Mouse (Mus musculus): Measurements from ENCODE around the gene Vmn2r60.
"Not testable (repeated sequence)": the region's sequence is repeated elsewhere in the genome, so short reads cannot be mapped to it uniquely, and the experiment has no call there.

Gene Vmn2r60

GRCm38 (mm10) chr7:42107470-42107869 is at the start of gene Vmn2r60:
TSS of gene Vmn2r60 (plus strand) at chr7:42107770.
- no peak for DNase-seq

DNA sequence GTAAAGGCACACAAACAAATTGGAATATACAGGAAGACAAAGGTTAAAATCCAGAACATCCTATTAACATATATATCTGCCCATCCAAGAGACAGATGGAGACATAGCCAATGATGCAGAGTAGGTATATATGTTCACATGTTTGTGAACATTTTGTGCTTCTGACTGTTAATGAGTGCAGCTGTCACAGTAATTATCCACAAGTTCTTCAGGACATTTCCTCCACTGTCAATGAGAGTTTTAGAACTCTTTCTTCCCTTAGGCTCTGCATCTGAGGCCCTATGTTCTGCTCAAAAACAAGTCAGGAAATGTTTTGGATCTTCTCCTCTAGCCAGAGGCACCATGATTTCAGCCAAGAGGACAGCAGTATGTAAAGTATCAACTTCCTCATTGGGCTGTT is 48.6 kb upstream of the Vmn2r60 start, which contains the start of gene Vmn2r59:
TSS of gene Vmn2r59 (minus strand) at position 101 of the 400 bp plus-strand sequence.
- DNase-seq: no peak

DNA sequence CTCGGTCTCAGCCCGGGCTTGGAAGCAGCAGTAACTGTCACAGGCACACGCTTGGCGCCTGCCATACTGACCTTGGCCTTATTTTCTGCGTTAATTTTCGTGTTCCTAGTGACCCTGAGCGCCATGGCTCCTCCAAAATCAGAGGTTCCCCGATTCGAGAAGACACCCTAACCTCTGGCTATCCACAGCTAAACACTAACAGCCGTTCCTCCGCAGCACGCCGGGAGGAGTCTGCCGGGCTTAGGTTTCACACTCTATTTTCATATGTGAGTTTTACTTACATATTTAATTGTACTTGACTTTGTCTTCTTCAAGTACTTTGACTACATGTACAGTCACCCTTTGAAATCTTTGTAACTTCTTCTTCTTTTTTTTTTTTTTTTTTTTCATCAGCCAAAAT is 509 bp upstream of the Vmn2r60 start:
- not testable (repeated sequence) for DNase-seq
